Mouse (Mus musculus) embryonic facial prominence, embryonic 15.5 days (tissue): ENCODE data around the gene Efna4. TPM values are rescaled to one million over a fixed set of nuclear protein-coding genes. Genes with fewer than 3 reads are reported as not detected.

Experiments
- ATAC-seq: fragments of 200-750 bp; cut with Nextera tagmentation; 2 replicates; pipeline ENCODE4 v1.8.0; 2017; ENCODE audit warnings: low read depth, moderate TSS enrichment; ENCODE audit not compliant: insufficient number of reproducible peaks, low FRiP score, low TSS enrichment
- H3K27ac ChIP-seq: fragments of 300-500 bp; sonication (generic); replicated peaks from 2 replicates; pipeline ENCODE4 v1.5.1; 2015; ENCODE audit warnings: mild to moderate bottlenecking, inconsistent platforms
- H3K27me3 ChIP-seq: fragments of 300-500 bp; sonication (generic); 2 replicates; pipeline ENCODE4 v1.6.1; 2015; ENCODE audit warnings: inconsistent platforms
- H3K36me3 ChIP-seq: fragments of 300-500 bp; sonication (generic); 2 replicates; pipeline ENCODE4 v1.6.1; 2015; ENCODE audit warnings: mild to moderate bottlenecking, inconsistent platforms
- H3K4me1 ChIP-seq: fragments of 300-500 bp; sonication (generic); 2 replicates; pipeline ENCODE4 v1.6.1; 2015; ENCODE audit warnings: inconsistent platforms
- H3K4me2 ChIP-seq: fragments of 300-500 bp; sonication (generic); replicated peaks from 2 replicates; pipeline ENCODE4 v1.6.1; 2015; ENCODE audit warnings: mild to moderate bottlenecking, inconsistent platforms
- H3K4me3 ChIP-seq: fragments of 300-500 bp; sonication (generic); replicated peaks from 2 replicates; pipeline ENCODE4 v1.5.1; 2015; ENCODE audit warnings: mild to moderate bottlenecking, inconsistent platforms
- H3K9ac ChIP-seq: fragments of 300-500 bp; sonication (generic); 2 replicates; pipeline ENCODE4 v1.6.1; 2015; ENCODE audit warnings: inconsistent platforms
- H3K9me3 ChIP-seq: fragments of 300-500 bp; sonication (generic); replicated peaks from 2 replicates; pipeline ENCODE4 v1.6.1; 2016; ENCODE audit warnings: inconsistent platforms
- WGBS: fragments of 180-500 bp; shearing (Covaris S2); methylation state at CpG from one replicate; pipeline ENCODE4 v1.1.7; 2015; 5-methylcytosine and 5-hydroxymethylcytosine counted together
- polyA plus RNA-seq: library from polyadenylated mRNA; unstranded; fragments of >200 nt; fragmentation: Nextera tagmentation; extraction: Ambion mirVana; gene quantifications from 2 replicates; pipeline ENCODE4 v1.2.1, GENCODE M21; 2015

Gene Efna4
- polyA plus RNA-seq, 1 experiment from 2014 or later = 31.0 TPM

DNA sequence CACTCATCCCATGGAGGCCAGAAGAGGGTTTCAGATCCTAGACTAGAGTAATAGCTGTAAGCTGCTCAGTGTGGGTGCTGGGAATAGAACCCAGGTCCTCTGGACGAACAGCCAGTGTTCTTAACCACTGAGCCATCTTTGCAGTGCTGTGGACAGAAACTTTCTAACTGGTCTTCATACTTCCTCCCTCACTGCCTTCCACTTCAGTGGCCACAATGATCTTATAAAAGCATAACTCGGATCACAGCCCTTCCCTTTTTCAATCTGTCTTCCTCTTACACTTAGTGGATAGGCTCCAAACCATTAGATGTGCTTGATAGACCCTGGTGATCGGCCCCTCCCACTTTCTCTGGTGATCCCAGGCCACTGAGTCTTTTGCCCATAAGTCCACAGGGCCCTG is 22.4 kb upstream of the Efna4 start:
- 71% methylated on average over 3 of the region's 3 CpGs for WGBS

DNA sequence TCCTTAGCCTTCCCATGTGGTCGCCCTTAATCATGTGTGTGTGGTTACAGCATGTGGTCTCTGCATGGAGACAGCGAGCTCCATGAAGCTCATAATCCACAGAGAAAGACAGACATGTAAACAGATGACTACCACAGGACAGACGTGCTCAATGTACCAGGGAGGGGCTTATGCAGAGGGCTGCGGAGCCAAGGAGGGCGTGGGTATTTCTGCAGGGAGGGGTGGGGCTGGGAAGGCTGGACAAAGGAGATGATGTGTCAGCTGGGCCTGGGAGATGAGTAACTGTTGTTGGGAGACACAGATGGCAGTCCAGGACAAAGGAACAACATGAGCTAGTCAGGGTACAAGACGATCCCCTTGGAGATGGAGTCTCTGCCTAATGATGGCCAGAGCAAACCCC is 21.8 kb upstream of the Efna4 start:
- Histone ChIP-seq H3K9me3 (no peaks in the 10 kb centered on the region), H3K4me3 (no peak overlapping the region), H3K27me3 (peaks cover 5% of the 10 kb centered on the region; the same call in 1 of the 2 replicates), H3K4me2 (no peak overlapping the region), H3K27ac (no peak overlapping the region), H3K9ac (no peak overlapping the region), H3K4me1 (0 out of 2 replicates have a peak, but pooled peaks cover 2% of the 10 kb centered on the region), H3K36me3 (no peaks in the 10 kb centered on the region)
- no peak for ATAC-seq
- WGBS = 48% methylated on average over 6 of the region's 6 CpGs

More for the DNA sequence above, 22.4 kb upstream of the Efna4 start:
- no peaks in the 10 kb centered on the region for H3K36me3 ChIP-seq
- H3K9me3 ChIP-seq = no peaks in the 10 kb centered on the region
- H3K27ac ChIP-seq = no peak overlapping the region
- H3K4me3 ChIP-seq = no peak overlapping the region
- H3K27me3 ChIP-seq = peaks cover 5% of the 10 kb centered on the region; the same call in 1 of the 2 replicates
- no peaks in the 10 kb centered on the region for H3K4me1 ChIP-seq
- no peak overlapping the region for H3K9ac ChIP-seq
- H3K4me2 ChIP-seq = no peak overlapping the region
- no peak for ATAC-seq

DNA sequence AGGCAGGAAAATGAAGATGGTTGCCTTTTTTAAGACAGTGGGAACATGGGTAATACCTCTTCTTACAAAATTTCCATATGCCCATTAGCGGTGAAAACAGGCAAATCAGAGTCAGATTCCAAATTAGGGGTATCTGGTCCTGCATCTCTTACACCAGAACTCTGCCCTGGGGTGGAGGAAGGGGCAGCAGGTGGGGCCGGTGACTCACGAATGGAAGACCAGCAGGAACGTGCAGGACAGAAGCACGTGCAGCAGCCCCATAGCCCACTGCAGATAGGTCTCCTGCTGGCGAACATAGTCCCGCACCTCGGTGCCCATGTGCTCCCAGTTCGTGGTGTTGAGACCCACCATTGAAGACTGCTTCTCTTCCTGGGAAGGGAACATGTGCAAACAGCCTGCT is 18.2 kb upstream of the Efna4 start:
- 62% methylated on average over 9 of the region's 9 CpGs for WGBS
- H3K36me3 ChIP-seq = no peaks in the 10 kb centered on the region
- no peak overlapping the region for H3K4me3 ChIP-seq
- H3K4me1 ChIP-seq = 0 out of 2 replicates have a peak, but pooled peaks cover 2% of the 10 kb centered on the region
- H3K27me3 ChIP-seq = peaks cover 5% of the 10 kb centered on the region; the same call in 1 of the 2 replicates
- ATAC-seq = no peak
- H3K4me2 ChIP-seq = no peak overlapping the region
- H3K9ac ChIP-seq = no peak overlapping the region
- no peak overlapping the region for H3K27ac ChIP-seq
- H3K9me3 ChIP-seq = no peaks in the 10 kb centered on the region

DNA sequence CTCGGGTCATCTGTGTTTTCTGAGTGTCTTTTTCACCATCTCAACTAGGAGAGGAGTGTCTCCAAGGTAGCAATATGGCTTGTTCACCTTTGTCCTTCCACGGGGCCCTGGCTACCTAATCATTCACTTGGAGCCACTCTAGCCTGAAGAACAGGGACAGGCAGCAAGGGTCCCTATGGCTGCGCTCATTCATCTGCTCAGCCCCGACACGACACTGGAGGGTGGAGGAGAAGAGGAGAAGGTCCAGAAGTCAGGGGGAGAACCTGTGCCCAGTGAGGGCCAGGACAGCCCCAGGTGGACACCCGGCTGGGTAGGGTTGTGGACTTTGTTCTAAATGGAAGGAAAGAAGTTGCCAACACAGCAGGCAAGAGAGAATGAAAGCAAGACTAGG is 17.7 kb upstream of the Efna4 start:
- no peak overlapping the region for H3K9ac ChIP-seq

DNA sequence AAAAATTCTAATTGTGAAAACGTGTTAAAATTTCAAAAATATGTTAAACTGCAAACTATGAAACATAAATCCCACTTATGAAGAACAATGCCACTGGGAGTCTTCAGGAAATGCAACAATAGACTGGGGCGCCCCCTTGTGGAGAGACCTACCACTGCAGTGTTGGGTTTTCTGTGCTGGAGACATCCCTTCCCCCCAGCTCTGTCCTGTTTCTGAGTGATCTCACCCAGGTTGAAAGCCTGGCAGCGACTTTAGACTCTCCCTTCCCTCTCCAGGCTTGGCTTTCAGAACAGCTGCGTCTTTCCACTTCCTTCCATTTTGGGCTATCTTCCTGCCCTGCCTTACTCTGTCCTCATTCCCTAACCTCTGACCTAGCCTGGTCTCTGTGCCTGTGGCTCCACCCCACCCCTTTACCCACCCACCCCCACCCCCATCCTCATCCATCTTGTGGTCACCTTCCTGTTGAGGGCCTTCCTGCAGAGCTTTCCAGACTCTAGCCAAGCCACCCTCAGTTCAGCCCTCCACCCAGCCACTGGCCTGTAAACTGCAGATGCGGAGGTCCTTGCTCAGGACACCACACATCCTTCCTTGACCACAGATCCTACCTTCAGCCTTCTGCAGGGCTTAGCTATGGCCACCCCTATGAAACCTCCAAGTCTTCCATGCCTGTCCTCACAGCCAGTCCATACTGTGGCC is 17.1 kb upstream of the Efna4 start:
- Histone ChIP-seq H3K9me3 (no peaks in the 10 kb centered on the region), H3K4me2 (no peak overlapping the region), H3K4me1 (peaks cover 10% of the 10 kb centered on the region), H3K27ac (no peak overlapping the region), H3K4me3 (no peak overlapping the region), H3K36me3 (no peaks in the 10 kb centered on the region), H3K27me3 (peaks cover 5% of the 10 kb centered on the region; the same call in 1 of the 2 replicates), H3K9ac (no peak overlapping the region)
- WGBS = 18% methylated on average over 5 of the region's 5 CpGs
- ATAC-seq = no peak

More for the DNA sequence above, 17.7 kb upstream of the Efna4 start:
- Histone ChIP-seq H3K4me3 (no peak overlapping the region), H3K27me3 (peaks cover 5% of the 10 kb centered on the region; the same call in 1 of the 2 replicates), H3K27ac (no peak overlapping the region), H3K4me2 (no peak overlapping the region), H3K36me3 (no peaks in the 10 kb centered on the region), H3K4me1 (peaks cover 5% of the 10 kb centered on the region), H3K9me3 (no peaks in the 10 kb centered on the region)
- 83% methylated on average over 6 of the region's 6 CpGs for WGBS
- ATAC-seq = no peak

DNA sequence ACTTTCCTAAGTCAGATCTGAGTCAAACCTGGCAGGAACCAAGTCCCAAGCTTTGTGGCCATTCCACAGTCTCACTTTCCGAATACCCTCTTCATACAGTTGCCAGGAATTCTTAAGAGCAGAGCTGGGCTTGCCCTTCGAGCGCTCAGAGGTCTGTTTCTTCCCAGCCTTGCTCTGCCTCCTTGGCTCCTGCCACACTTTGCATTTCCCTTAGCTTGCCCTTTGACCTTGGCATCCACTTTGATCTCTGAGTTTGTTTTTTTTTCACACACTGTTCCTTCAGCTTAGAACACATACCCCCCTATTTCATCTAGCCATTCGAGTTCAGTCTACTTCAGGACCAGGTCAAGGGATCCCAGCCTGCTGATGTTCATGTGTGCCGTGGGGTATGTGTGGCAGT is 13.4 kb upstream of the Efna4 start:
- no peak overlapping the region for H3K9ac ChIP-seq
- no peak for ATAC-seq
- peaks cover 4% of the 10 kb centered on the region for H3K27me3 ChIP-seq
- H3K9me3 ChIP-seq = no peaks in the 10 kb centered on the region
- peaks cover 21% of the 10 kb centered on the region for H3K4me1 ChIP-seq
- H3K4me2 ChIP-seq = no peak overlapping the region
- H3K36me3 ChIP-seq = peaks cover 7% of the 10 kb centered on the region; the same call in 1 of the 2 replicates
- 51% methylated on average over 5 of the region's 5 CpGs for WGBS
- H3K27ac ChIP-seq = no peak overlapping the region
- H3K4me3 ChIP-seq = no peak overlapping the region

DNA sequence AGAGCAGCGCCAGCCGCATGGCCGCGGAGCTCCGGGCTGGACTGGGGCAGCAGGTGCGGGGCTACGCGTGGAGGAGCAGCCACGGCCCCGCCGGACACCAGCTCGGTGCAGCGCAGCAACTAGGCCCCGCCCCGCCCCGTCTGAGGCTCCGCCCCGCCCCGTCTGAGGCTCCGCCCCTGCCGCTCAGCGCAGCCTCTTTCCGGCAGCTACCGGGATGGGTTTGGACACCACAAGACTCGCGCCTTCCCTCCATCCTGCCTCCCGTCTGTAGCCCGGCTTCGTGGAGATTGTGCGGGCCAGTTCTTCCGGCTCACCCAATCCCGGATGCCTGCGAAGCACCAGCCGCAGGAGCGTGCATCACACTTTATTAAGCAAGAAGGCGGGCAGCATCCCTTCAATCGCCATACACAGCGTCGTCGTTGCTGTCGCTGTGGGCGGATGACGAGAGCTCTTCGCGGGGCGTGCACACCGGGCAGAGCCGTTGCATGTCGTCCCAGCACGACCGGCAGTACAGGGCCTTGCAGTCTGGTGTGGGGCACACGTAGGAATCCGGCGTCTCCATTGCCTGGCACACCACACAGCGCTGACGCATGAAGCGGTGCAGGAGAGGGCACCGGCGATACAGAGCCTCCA is 12.2 kb upstream of the Efna4 start, which contains the start of gene Adam15:
Adam15 (minus strand) TSS at position 128 of the 633 bp plus-strand sequence.
- ATAC-seq = peak; percentile 88
- no peaks in the 10 kb centered on the region; the same call in 1 of the 2 replicates for H3K27me3 ChIP-seq
- H3K27ac ChIP-seq = peak within 1 kb of the TSS; percentile 78
- H3K4me3 ChIP-seq = peak within 1 kb of the TSS; percentile 76
- H3K36me3 ChIP-seq = peaks cover 13% of the 10 kb centered on the region; the same call in 1 of the 2 replicates
- H3K9me3 ChIP-seq = no peaks in the 10 kb centered on the region
- peaks cover 21% of the 10 kb centered on the region for H3K4me1 ChIP-seq
- peak within 1 kb of the TSS; percentile 53 for H3K9ac ChIP-seq
- WGBS = under 1% methylated on average over 59 of the region's 59 CpGs
- H3K4me2 ChIP-seq = peak within 1 kb of the TSS; percentile 96

DNA sequence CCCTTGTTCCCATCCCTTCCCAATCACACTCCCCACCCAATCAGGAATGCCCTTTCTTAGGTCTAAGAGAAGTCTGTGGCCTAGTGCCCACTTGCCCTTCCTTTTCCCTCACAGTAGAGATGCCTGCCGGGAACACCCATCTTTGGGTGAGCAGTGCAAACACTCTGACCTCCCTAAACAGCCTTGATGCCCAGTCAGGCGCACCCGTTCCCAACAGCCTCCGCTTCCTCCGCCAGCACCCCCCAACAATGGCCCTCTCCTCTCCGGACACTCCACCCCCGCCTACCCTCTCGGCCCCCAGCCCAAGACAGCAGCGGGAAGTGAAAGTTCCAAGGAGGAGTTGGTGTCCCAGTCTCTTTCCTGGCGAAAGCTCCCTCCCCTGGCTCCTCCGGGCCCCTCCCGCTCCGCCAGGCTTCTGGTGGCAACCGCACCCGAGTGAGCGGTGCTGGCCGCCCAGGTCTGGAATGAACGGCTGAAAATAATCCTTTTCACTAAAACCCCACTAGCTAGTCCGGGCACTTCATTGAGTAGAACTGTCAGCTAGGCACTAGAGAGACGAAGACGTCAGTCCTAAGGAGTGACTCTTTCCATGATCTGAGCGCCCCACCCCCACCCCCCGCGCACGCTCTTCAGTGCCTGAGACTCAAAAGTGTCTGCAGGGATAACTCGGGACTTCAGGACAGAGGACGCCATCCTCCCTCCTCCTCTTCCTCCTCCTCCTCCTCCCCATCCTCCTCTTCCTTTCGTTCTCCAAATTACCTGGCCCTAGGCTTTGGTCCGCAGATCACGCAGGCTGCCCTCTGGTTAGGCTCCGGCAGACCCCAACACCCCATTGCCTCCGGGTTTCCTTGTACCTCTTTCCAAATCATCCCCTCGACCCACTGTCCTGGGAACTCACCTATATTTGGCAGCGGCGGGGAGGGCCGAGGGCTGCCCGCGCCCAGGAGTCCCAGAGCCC is 11.4 kb upstream of the Efna4 start:
- H3K27ac ChIP-seq = peak overlapping the region; percentile 78
- peak overlapping the region; percentile 53 for H3K9ac ChIP-seq
- H3K4me3 ChIP-seq = peak overlapping the region; percentile 76
- H3K27me3 ChIP-seq = no peaks in the 10 kb centered on the region; the same call in 1 of the 2 replicates
- peak overlapping the region; percentile 96 for H3K4me2 ChIP-seq
- no peaks in the 10 kb centered on the region for H3K9me3 ChIP-seq
- 2% methylated on average over 38 of the region's 38 CpGs for WGBS
- H3K36me3 ChIP-seq = peaks cover 21% of the 10 kb centered on the region
- peak; percentile 61; the same call in 1 of the 2 replicates for ATAC-seq
- peaks cover 19% of the 10 kb centered on the region for H3K4me1 ChIP-seq

DNA sequence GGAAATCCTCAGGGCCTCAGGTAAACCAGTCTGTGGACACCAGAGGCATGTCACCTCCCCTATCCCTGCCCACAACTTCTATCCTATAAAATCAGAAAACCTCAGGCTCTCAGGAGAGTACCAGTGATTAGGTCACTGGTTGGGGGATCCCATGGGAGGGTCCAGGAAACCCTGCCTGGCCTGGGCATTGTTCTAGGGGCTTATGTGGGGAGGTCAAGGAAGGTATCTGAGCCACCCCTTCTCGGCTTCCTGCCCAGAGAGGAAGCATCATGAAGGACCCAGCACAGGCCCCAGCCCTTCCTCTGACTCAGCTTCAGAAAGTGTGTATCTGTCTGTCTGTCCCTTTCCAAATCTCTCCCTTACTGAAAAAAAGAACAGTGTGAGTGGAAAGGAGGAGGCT is 10.1 kb upstream of the Efna4 start:
- Histone ChIP-seq H3K27me3 (no peaks in the 10 kb centered on the region; the same call in 1 of the 2 replicates), H3K9ac (no peak overlapping the region), H3K4me2 (0 out of 2 replicates have a peak overlapping the region, but pooled peaks have one; percentile 96), H3K4me3 (no peak overlapping the region), H3K36me3 (peaks cover 33% of the 10 kb centered on the region), H3K4me1 (peaks cover 19% of the 10 kb centered on the region), H3K9me3 (no peaks in the 10 kb centered on the region), H3K27ac (no peak overlapping the region)
- ATAC-seq = no peak
- WGBS = 57% methylated on average over 1 of the region's 1 CpGs

DNA sequence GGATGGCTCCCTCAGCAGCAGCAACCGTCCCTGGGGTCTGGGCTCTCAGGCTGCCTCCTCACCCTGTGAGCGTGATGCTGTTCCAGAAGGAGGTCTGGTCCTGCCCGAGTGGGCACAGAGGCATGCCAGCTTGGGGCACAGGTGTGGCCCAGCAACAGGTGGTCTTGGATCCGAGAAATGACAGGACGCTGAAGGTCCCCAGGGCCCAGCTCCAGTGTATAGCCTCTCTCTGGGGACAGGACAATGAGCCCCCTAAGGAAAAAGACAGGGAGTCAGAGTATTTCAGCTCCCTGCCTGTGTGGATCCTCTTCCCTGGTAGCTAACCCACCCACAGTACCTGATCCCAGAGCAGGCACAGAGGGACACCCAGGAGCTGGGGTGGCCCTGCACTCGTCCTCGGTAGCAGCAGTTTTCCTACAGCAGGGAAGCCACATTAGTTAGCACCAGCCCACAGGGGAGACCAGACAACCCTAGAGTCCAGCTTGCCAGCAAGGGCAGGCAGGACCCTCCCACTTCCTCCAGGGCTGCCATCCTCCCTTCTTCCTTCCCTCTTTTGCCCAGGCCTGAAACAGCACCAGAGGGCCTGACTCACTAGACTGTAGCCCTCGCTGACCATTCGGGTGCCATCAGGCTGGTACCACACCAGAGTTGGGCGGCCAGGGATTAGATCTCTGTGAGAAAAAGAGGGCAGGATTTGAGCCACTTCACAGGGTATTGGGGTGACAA is 9.2 kb upstream of the Efna4 start:
- peaks cover 42% of the 10 kb centered on the region for H3K36me3 ChIP-seq
- peaks cover 19% of the 10 kb centered on the region for H3K4me1 ChIP-seq
- no peaks in the 10 kb centered on the region for H3K9me3 ChIP-seq
- 75% methylated on average over 10 of the region's 10 CpGs for WGBS
- H3K27ac ChIP-seq = no peak overlapping the region
- no peak overlapping the region for H3K9ac ChIP-seq
- H3K4me3 ChIP-seq = no peak overlapping the region
- no peak for ATAC-seq
- H3K27me3 ChIP-seq = no peaks in the 10 kb centered on the region; the same call in 1 of the 2 replicates
- no peak overlapping the region for H3K4me2 ChIP-seq
